Mouse (Mus musculus): ENCODE results near the gene Edn2. TPM values are rescaled to one million over a fixed set of nuclear protein-coding genes. Genes with fewer than 3 reads are reported as not detected.
A peak's percentile ranks its signal among the peaks of the same experiment; 100 is the strongest.

Edn2 gene
- not detected in 2 replicates for polyA plus RNA-seq (2016; fragmentation: Nextera tagmentation; extraction: Ambion mirVana)

DNA sequence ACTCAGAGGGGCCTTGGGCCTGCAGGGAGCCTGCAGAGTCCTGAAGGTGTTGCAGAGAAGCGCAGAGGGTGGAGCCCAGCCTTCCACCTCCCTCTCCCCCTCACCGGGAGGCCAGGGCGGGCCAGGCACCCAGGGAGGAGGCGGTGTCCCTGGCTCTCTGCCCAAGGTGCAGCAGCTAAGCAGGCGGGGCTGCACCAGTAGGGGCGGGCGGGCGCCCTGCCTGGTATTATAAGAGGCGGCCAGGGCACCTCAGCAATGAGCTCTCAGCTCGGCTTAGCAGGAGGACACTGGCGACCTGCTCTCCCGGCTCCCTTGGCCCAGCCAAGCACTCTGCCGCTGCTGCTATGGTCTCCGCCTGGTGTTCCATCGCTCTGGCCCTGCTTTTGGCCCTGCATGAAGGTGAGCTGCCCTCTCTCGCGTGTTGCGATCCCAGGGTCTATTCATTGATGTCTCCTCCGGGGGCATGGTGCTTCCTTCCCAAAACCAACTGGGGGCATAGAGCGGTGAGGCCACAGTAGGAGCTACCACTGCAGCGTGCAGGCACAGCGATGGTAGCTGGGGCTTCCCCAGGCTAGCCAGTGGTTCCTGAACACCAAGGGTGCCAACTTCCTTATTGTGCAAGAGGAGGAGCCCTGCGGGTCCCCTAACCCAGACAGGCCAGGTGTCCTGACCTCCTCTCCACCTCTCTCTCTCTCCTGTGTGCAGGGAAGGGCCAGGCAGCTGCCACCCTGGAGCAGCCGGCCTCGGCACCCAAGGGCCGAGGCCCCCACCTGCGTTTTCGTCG is at the start of gene Edn2:
Edn2 (plus strand) TSS at position 41 of the 784 bp plus-strand sequence.
- no peak within 1 kb of the TSS for H3K27ac ChIP-seq
- DNase-seq (ENCODE audit: extremely low spot score, low spot score), result no peak
- no peak within 1 kb of the TSS for H3K4me3 ChIP-seq
- peaks cover 21% of the 10 kb centered on the region for H3K4me1 ChIP-seq
- H3K9me3 ChIP-seq, result no peaks in the 10 kb centered on the region
- 44% methylated on average over 26 of the region's 29 CpGs for WGBS
- H3K27me3 ChIP-seq (ENCODE audit: poor library complexity, severe bottlenecking), result peaks cover 34% of the 10 kb centered on the region
- no peaks in the 10 kb centered on the region for H3K36me3 ChIP-seq (replicated peaks)

- H3K36me3 ChIP-seq (replicated peaks), result no peaks in the 10 kb centered on the region
- 88% methylated on average over 3 of the region's 3 CpGs for WGBS
- no peaks in the 10 kb centered on the region for H3K4me1 ChIP-seq
- H3K9me3 ChIP-seq, result no peaks in the 10 kb centered on the region; the same call in 1 of the 2 replicates
- no peak overlapping the region for H3K4me3 ChIP-seq
- DNase-seq (ENCODE audit: extremely low spot score, low spot score), result no peak
- H3K27me3 ChIP-seq (ENCODE audit: poor library complexity, severe bottlenecking), result no peaks in the 10 kb centered on the region
- H3K27ac ChIP-seq, result no peak overlapping the region
These were observed 45.5 kb upstream of the Edn2 start for GRCm38 (mm10) chr4:120115516-120115915.

- H3K9me3 ChIP-seq, result no peaks in the 10 kb centered on the region; the same call in 1 of the 2 replicates
- no peak overlapping the region for H3K4me3 ChIP-seq
- WGBS, result 94% methylated on average over 1 of the region's 1 CpGs
- no peak for DNase-seq (ENCODE audit: extremely low spot score, low spot score)
- H3K27ac ChIP-seq, result no peak overlapping the region
- no peaks in the 10 kb centered on the region for H3K36me3 ChIP-seq (replicated peaks)
- H3K27me3 ChIP-seq (ENCODE audit: poor library complexity, severe bottlenecking), result no peaks in the 10 kb centered on the region
- no peaks in the 10 kb centered on the region for H3K4me1 ChIP-seq
These were observed 44.7 kb upstream of the Edn2 start for GRCm38 (mm10) chr4:120116312-120116711.

- no peaks in the 10 kb centered on the region for H3K27me3 ChIP-seq (ENCODE audit: poor library complexity, severe bottlenecking)
- no peaks in the 10 kb centered on the region for H3K36me3 ChIP-seq (replicated peaks)
- peak; percentile 35 for DNase-seq (ENCODE audit: extremely low spot score, low spot score)
- 33% methylated on average over 8 of the region's 8 CpGs for WGBS
- H3K4me3 ChIP-seq, result no peak overlapping the region
- H3K27ac ChIP-seq, result no peak overlapping the region
- no peaks in the 10 kb centered on the region; the same call in 1 of the 2 replicates for H3K9me3 ChIP-seq
- no peaks in the 10 kb centered on the region for H3K4me1 ChIP-seq
These were observed 40.7 kb upstream of the Edn2 start for GRCm38 (mm10) chr4:120120276-120120675.

GRCm38 (mm10) chr4:120124656-120125055 is 36.4 kb upstream of the Edn2 start:
- WGBS, result 77% methylated on average over 6 of the region's 6 CpGs

GRCm38 (mm10) chr4:120126047-120126446 is 35.0 kb upstream of the Edn2 start:
- peaks cover 6% of the 10 kb centered on the region; the same call in 1 of the 2 replicates for H3K4me1 ChIP-seq
- 93% methylated on average over 6 of the region's 6 CpGs for WGBS

More at GRCm38 (mm10) chr4:120124656-120125055, 36.4 kb upstream of the Edn2 start:
- Histone ChIP-seq H3K36me3 (replicated peaks) (no peaks in the 10 kb centered on the region), H3K9me3 (no peaks in the 10 kb centered on the region), H3K27me3 (ENCODE audit: poor library complexity, severe bottlenecking) (no peaks in the 10 kb centered on the region), H3K4me1 (no peaks in the 10 kb centered on the region), H3K4me3 (no peak overlapping the region), H3K27ac (no peak overlapping the region)
- DNase-seq (ENCODE audit: extremely low spot score, low spot score), result no peak

GRCm38 (mm10) chr4:120127333-120127732 is 33.7 kb upstream of the Edn2 start:
- Histone ChIP-seq H3K4me3 (no peak overlapping the region), H3K4me1 (peaks cover 7% of the 10 kb centered on the region; the same call in 1 of the 2 replicates), H3K36me3 (replicated peaks) (no peaks in the 10 kb centered on the region), H3K27ac (no peak overlapping the region), H3K27me3 (ENCODE audit: poor library complexity, severe bottlenecking) (no peaks in the 10 kb centered on the region), H3K9me3 (no peaks in the 10 kb centered on the region)
- 89% methylated on average over 3 of the region's 3 CpGs for WGBS
- no peak for DNase-seq (ENCODE audit: extremely low spot score, low spot score)

More at GRCm38 (mm10) chr4:120126047-120126446, 35.0 kb upstream of the Edn2 start:
- no peaks in the 10 kb centered on the region for H3K27me3 ChIP-seq (ENCODE audit: poor library complexity, severe bottlenecking)
- no peak overlapping the region for H3K27ac ChIP-seq
- H3K4me3 ChIP-seq, result no peak overlapping the region
- DNase-seq (ENCODE audit: extremely low spot score, low spot score), result no peak
- no peaks in the 10 kb centered on the region for H3K36me3 ChIP-seq (replicated peaks)
- H3K9me3 ChIP-seq, result no peaks in the 10 kb centered on the region

- no peak overlapping the region for H3K4me3 ChIP-seq
- H3K36me3 ChIP-seq (replicated peaks), result no peaks in the 10 kb centered on the region
- H3K27me3 ChIP-seq (ENCODE audit: poor library complexity, severe bottlenecking), result no peaks in the 10 kb centered on the region
- no peak for DNase-seq (ENCODE audit: extremely low spot score, low spot score)
- 0 out of 2 replicates have a peak overlapping the region, but pooled peaks have one; percentile 27 for H3K27ac ChIP-seq
- no peaks in the 10 kb centered on the region for H3K9me3 ChIP-seq
- H3K4me1 ChIP-seq, result peaks cover 7% of the 10 kb centered on the region; the same call in 1 of the 2 replicates
- WGBS, result 90% methylated on average over 4 of the region's 4 CpGs
These were observed 33.0 kb upstream of the Edn2 start for GRCm38 (mm10) chr4:120128033-120128432.

GRCm38 (mm10) chr4:120129233-120129885 is 31.6 kb upstream of the Edn2 start:
- H3K27me3 ChIP-seq (ENCODE audit: poor library complexity, severe bottlenecking), result no peaks in the 10 kb centered on the region
- H3K4me1 ChIP-seq, result peaks cover 9% of the 10 kb centered on the region; the same call in 1 of the 2 replicates
- 56% methylated on average over 4 of the region's 4 CpGs for WGBS
- peak; percentile 56 for DNase-seq (ENCODE audit: extremely low spot score, low spot score)
- H3K9me3 ChIP-seq, result no peaks in the 10 kb centered on the region
- H3K27ac ChIP-seq, result no peak overlapping the region
- H3K4me3 ChIP-seq, result no peak overlapping the region
- no peaks in the 10 kb centered on the region for H3K36me3 ChIP-seq (replicated peaks)

DNA sequence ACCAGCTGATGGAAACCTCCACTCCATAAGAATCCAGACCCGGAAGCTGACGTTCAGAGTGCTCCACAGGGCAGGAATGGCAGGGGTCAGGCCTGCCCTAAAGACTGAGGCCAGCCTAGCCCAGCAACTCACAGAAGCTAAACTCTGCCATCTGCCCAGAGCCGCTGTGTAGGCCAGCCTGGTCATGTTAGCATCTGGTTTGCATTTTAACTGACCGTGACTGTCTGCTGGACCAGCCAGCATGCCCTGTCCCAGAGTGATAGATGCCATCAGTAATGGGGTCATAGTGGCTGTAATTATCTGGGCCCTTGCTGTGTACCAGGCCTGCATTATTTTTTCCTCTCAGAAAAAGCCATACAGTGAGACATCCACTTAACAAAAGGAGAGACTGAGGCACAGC is 30.1 kb upstream of the Edn2 start:
- no peaks in the 10 kb centered on the region for H3K27me3 ChIP-seq (ENCODE audit: poor library complexity, severe bottlenecking)
- H3K27ac ChIP-seq, result no peak overlapping the region
- H3K4me1 ChIP-seq, result peaks cover 9% of the 10 kb centered on the region; the same call in 1 of the 2 replicates
- no peaks in the 10 kb centered on the region for H3K9me3 ChIP-seq
- DNase-seq (ENCODE audit: extremely low spot score, low spot score), result no peak
- WGBS, result 72% methylated on average over 4 of the region's 4 CpGs
- no peak overlapping the region for H3K4me3 ChIP-seq
- no peaks in the 10 kb centered on the region for H3K36me3 ChIP-seq (replicated peaks)

DNA sequence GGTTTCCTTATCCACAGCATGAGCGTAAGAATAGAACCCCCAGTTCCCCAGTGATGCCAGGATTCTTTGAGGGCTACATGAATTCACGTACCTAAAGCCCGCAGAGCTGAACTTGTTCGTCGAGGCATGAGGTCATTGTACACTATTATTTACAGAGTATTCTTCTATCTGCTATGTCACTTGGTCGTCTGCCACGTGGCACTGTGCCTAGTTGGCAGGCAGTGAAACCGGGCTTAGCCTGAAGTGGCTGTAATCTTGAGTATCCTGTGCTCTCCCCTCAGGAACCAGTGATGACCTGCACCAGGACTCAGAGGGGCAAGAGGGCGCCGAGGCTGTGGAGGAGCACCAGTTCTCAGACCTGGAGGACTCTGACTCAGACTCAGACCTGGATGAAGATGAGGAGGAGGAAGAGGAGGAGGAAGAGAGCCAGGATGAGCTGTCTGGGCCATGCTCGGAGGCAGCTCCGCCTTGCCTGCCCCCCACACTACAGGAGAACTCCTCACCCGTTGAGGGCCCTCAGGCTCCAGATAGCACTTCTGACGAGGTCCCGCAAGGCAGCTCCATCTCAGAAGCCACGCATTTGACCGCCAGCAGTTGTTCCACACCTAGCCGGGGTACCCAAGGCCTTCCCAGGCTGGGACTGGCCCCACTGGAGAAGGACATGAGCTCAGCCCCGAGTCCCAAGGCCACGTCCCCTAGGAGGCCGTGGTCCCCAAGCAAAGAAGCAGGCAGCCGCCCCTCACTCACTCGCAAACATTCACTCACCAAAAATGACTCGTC is 29.4 kb upstream of the Edn2 start:
- H3K27me3 ChIP-seq (ENCODE audit: poor library complexity, severe bottlenecking), result no peaks in the 10 kb centered on the region
- DNase-seq (ENCODE audit: extremely low spot score, low spot score), result no peak
- H3K27ac ChIP-seq, result no peak overlapping the region

GRCm38 (mm10) chr4:120134223-120134622 is 26.8 kb upstream of the Edn2 start:
- peaks cover 9% of the 10 kb centered on the region; the same call in 1 of the 2 replicates for H3K4me1 ChIP-seq
- no peaks in the 10 kb centered on the region for H3K36me3 ChIP-seq (replicated peaks)
- 81% methylated on average over 6 of the region's 6 CpGs for WGBS
- DNase-seq (ENCODE audit: extremely low spot score, low spot score), result no peak
- peak overlapping the region; percentile 31; the same call in 1 of the 2 replicates for H3K27ac ChIP-seq
- no peak overlapping the region for H3K4me3 ChIP-seq
- H3K27me3 ChIP-seq (ENCODE audit: poor library complexity, severe bottlenecking), result no peaks in the 10 kb centered on the region
- no peaks in the 10 kb centered on the region for H3K9me3 ChIP-seq

More for the DNA sequence above, 29.4 kb upstream of the Edn2 start:
- 84% methylated on average over 24 of the region's 24 CpGs for WGBS
- Histone ChIP-seq H3K4me3 (no peak overlapping the region), H3K9me3 (no peaks in the 10 kb centered on the region), H3K4me1 (peaks cover 9% of the 10 kb centered on the region; the same call in 1 of the 2 replicates), H3K36me3 (replicated peaks) (no peaks in the 10 kb centered on the region)
